Comparison of ENCODE assay signal across 19 mouse cellular contexts in the genomic region with DNA sequence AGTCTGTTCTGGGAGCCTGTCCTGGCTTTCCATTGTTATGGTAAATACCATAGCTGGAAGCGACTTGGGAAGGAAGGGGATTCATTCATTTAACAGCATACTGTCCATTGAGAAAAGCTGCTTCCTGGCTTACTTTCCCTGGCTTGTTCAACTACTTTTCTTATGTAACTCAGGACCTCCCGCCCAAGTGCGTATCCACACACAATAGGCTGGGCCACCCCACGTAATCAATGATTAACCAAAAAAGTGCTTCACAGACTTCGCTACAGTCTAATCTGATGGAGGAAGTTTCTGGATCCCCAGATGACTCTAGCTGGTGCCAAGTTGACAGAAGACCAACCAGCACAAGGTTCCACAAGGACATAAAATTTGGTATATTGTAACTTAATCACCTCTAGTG. TPM values are rescaled to one million over a fixed set of nuclear protein-coding genes. Genes with fewer than 3 reads are reported as not detected.
DNase-seq lines count a peak whose midpoint lies in the region; ATAC-seq and TF ChIP-seq lines count a peak whose summit lies in the region.
"Had no signal": no experiment of that assay in that cellular context is flagged by ENCODE, and none has a peak within 500 bp of the region (broad histone marks: within the 10 kb centered on the region; RNA-seq: fewer than 3 reads in every experiment).

No protein-coding gene starts in this region.

- no peak for TF ChIP-seq CTCF in stomach, postnatal 0 days (IDR thresholded peaks at IDR 0.05; ENCODE audit: low read depth)

- H3K9me3 ChIP-seq in lung, embryonic 16.5 days (ENCODE audit: control insufficient read depth, low read length), result no peaks in the 10 kb centered on the region
- H3K9me3 ChIP-seq in kidney, embryonic 15.5 days (replicated peaks), result 0 out of 2 replicates have a peak, but pooled peaks cover 3% of the 10 kb centered on the region
- H3K9me3 ChIP-seq in stomach, postnatal 0 days (ENCODE audit: control insufficient read depth, low read length), result no peaks in the 10 kb centered on the region
- H3K9me3 ChIP-seq: liver, embryonic 15.5 days; neural tube, embryonic 12.5 days; stomach, embryonic 15.5 days had no signal

- H3K36me3 ChIP-seq in lung, embryonic 16.5 days (ENCODE audit: control insufficient read depth, insufficient read depth, low read length), result no peaks in the 10 kb centered on the region
- H3K36me3 ChIP-seq in kidney, embryonic 15.5 days, result no peaks in the 10 kb centered on the region
- no peaks in the 10 kb centered on the region for H3K36me3 ChIP-seq in stomach, postnatal 0 days (ENCODE audit: control insufficient read depth, insufficient read depth, low read length)
- H3K36me3 ChIP-seq: liver, embryonic 15.5 days; neural tube, embryonic 12.5 days; stomach, embryonic 15.5 days had no signal

- no peak overlapping the region for H3K4me2 ChIP-seq in lung, embryonic 16.5 days (ENCODE audit: low read depth, low read length)
- no peak overlapping the region for H3K4me2 ChIP-seq in kidney, embryonic 15.5 days
- no peak overlapping the region for H3K4me2 ChIP-seq in stomach, postnatal 0 days (replicated peaks; ENCODE audit: low read depth)
- H3K4me2 ChIP-seq: hindbrain, embryonic 14.5 days; liver, embryonic 15.5 days; neural tube, embryonic 12.5 days; stomach, embryonic 15.5 days had no signal

- no peak overlapping the region for H3K9ac ChIP-seq in lung, embryonic 16.5 days (ENCODE audit: low read length)
- no peak overlapping the region for H3K9ac ChIP-seq in kidney, embryonic 15.5 days
- no peak overlapping the region for H3K9ac ChIP-seq in stomach, postnatal 0 days (ENCODE audit: low read length)
- H3K9ac ChIP-seq: forebrain, postnatal 0 days; hindbrain, embryonic 14.5 days; liver, embryonic 15.5 days; neural tube, embryonic 12.5 days; stomach, embryonic 15.5 days had no signal

- peak; percentile 41; the same call in 1 of the 2 replicates for ATAC-seq in lung, embryonic 16.5 days (ENCODE audit: low read depth)
- peak; percentile 70 for ATAC-seq in kidney, embryonic 15.5 days (replicated peaks; ENCODE audit: low FRiP score)
- peak; percentile 60 for ATAC-seq in stomach, postnatal 0 days (ENCODE audit: low FRiP score, low TSS enrichment)
- ATAC-seq in CD4-positive, CD25-positive, alpha-beta regulatory T cell, adult 4 months, result no peak
- ATAC-seq: forebrain, postnatal 0 days had no signal

- H3K27ac ChIP-seq in lung, embryonic 16.5 days (ENCODE audit: low read length), result no peak overlapping the region
- no peak overlapping the region for H3K27ac ChIP-seq in kidney, embryonic 15.5 days
- no peak overlapping the region for H3K27ac ChIP-seq in stomach, postnatal 0 days (replicated peaks)
- H3K27ac ChIP-seq: heart, adult 2 months; hindbrain, embryonic 14.5 days; liver, embryonic 15.5 days; neural tube, embryonic 12.5 days; stomach, embryonic 15.5 days had no signal

- no peak for TF ChIP-seq EP300 in stomach, postnatal 0 days (optimal IDR thresholded peaks at IDR 0.05)

- no peaks in the 10 kb centered on the region for H3K4me1 ChIP-seq in lung, embryonic 16.5 days (replicated peaks; ENCODE audit: control insufficient read depth, insufficient read depth, low read length)
- H3K4me1 ChIP-seq in kidney, embryonic 15.5 days, result peaks cover 7% of the 10 kb centered on the region; the same call in 1 of the 2 replicates
- H3K4me1 ChIP-seq in stomach, postnatal 0 days (replicated peaks; ENCODE audit: control insufficient read depth, insufficient read depth), result no peaks in the 10 kb centered on the region
- H3K4me1 ChIP-seq: liver, embryonic 15.5 days; neural tube, embryonic 12.5 days; stomach, embryonic 15.5 days had no signal

- 65% methylated on average over 5 of the region's 5 CpGs for WGBS in lung, embryonic 16.5 days
- WGBS in kidney, embryonic 15.5 days, result 66% methylated on average over 5 of the region's 5 CpGs
- WGBS in stomach, postnatal 0 days, result 57% methylated on average over 5 of the region's 5 CpGs

- DNase-seq in kidney, adult 11 months, result peak; percentile 44
- no peak for DNase-seq in kidney, postnatal 10 days
- DNase-seq in lung, postnatal 4 days, result no peak
- DNase-seq in stomach, postnatal 0 days (ENCODE audit: low spot score), result peak; percentile 15
- no peak for DNase-seq in testis, postnatal 14 days (ENCODE audit: low spot score)
- DNase-seq: adrenal gland, postnatal 36 days; cerebellum, postnatal 25 days; forebrain, postnatal 0 days; heart, adult 2 months; heart, postnatal 10 days; thymus, postnatal 36 days had no signal

- H3K27me3 ChIP-seq in lung, embryonic 16.5 days (ENCODE audit: control insufficient read depth, insufficient read depth, low read depth, low read length), result no peaks in the 10 kb centered on the region
- H3K27me3 ChIP-seq in kidney, embryonic 15.5 days, result peaks cover 3% of the 10 kb centered on the region; the same call in 1 of the 2 replicates
- no peaks in the 10 kb centered on the region for H3K27me3 ChIP-seq in stomach, postnatal 0 days (ENCODE audit: control insufficient read depth, insufficient read depth, low read length)
- H3K27me3 ChIP-seq: liver, embryonic 15.5 days; neural tube, embryonic 12.5 days; stomach, embryonic 15.5 days had no signal

- no peak overlapping the region for H3K4me3 ChIP-seq in lung, embryonic 16.5 days (ENCODE audit: low read length)
- no peak overlapping the region for H3K4me3 ChIP-seq in kidney, embryonic 15.5 days (replicated peaks)
- no peak overlapping the region for H3K4me3 ChIP-seq in stomach, postnatal 0 days (ENCODE audit: low read depth, low read length)
- H3K4me3 ChIP-seq: erythroblast, embryonic 14.5 days; heart, adult 2 months; liver, embryonic 15.5 days; neural tube, embryonic 12.5 days; stomach, embryonic 15.5 days had no signal

RNA-seq across cellular contexts. Expression of a gene that starts 14.0 kb away (rescaled TPM):
- 55.4 and 87.5 TPM in 2 replicates for polyA plus RNA-seq in lung, embryonic 16.5 days (2015; fragmentation: Nextera tagmentation; extraction: Ambion mirVana)
- polyA plus RNA-seq in kidney, embryonic 15.5 days (2015; fragmentation: Nextera tagmentation; extraction: Ambion mirVana), result 0.43 and 0.57 TPM in 2 replicates
- 0.69 and 0.87 TPM in 2 replicates for polyA plus RNA-seq in stomach, postnatal 0 days (2015; fragmentation: Nextera tagmentation; extraction: Ambion mirVana)
- polyA plus RNA-seq in CD4-positive, CD25-positive, alpha-beta regulatory T cell, adult 4 months (2017; shearing (Covaris generic)), result not detected
- polyA plus RNA-seq: erythroblast, embryonic 14.5 days; forebrain, postnatal 0 days; neural tube, embryonic 12.5 days had no signal

Comparison
In these comparisons a context has a peak if more than half of its experiments do, and no peak if none do; other contexts are left out.
1. DNase-seq: peak in kidney, adult 11 months (single experiment) and stomach, postnatal 0 days (single experiment); none in kidney, postnatal 10 days (single experiment), lung, postnatal 4 days (0 of 2) and testis, postnatal 14 days (single experiment).
2. RNA of a gene that starts 14.0 kb away (polyA plus RNA-seq): 55.4 to 87.5 TPM in lung, embryonic 16.5 days; 0.69 to 0.87 TPM in stomach, postnatal 0 days, 0.43 to 0.57 TPM in kidney, embryonic 15.5 days and not detected in CD4-positive, CD25-positive, alpha-beta regulatory T cell, adult 4 months; every median in the first group is over 10 times any median in the second.